Mouse (Mus musculus) bone marrow macrophage, adult 2 months (primary cell): ENCODE data around the gene Hmcn2.

Experiments used
- CTCF ChIP-seq: IDR thresholded peaks from 2 replicates; pipeline ENCODE4 v1.5.1; 2012; ENCODE audit warnings: low read depth, mild to moderate bottlenecking, low read length, moderate library complexity
- POLR2A ChIP-seq: IDR thresholded peaks from 2 replicates; pipeline ENCODE4 v1.6.1; 2012; ENCODE audit warnings: mild to moderate bottlenecking, low read depth, low read length, borderline replicate concordance

DNA sequence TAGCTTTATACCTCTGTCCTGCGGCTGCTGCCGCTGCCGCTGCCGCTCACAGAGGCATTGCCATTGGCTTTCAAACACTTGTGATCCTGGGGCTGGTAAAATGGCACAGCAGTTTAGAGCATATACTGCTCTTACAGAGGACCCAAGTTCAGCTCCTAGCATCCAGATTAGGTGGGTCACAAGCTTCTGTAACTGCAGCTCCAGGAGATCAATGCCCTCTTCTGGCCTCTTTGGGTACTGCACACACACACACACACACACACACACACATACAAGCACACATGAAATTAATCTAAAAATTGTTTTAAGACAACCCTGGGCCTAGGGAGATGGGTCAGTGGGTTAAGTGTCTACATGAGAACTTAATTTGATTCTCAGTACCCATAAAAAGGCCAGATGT is 58.0 kb downstream of the Hmcn2 start:
- no peak for TF ChIP-seq CTCF
- TF ChIP-seq POLR2A = no peak
